Mouse (Mus musculus): ENCODE measurements around the gene Fstl5. TPM values are rescaled to one million over a fixed set of nuclear protein-coding genes. Genes with fewer than 3 reads are reported as not detected.
A peak's percentile ranks its signal among the peaks of the same experiment; 100 is the strongest.

The Fstl5 gene
- total RNA-seq (2021): not detected
- long read RNA-seq, experiment 1: 0 reads
- long read RNA-seq, experiment 2, partial matches to known transcripts: 0 of 1 reads
- long read RNA-seq, experiment 2, other reads (novel, unspliced or antisense): 1 of 1 reads

DNA sequence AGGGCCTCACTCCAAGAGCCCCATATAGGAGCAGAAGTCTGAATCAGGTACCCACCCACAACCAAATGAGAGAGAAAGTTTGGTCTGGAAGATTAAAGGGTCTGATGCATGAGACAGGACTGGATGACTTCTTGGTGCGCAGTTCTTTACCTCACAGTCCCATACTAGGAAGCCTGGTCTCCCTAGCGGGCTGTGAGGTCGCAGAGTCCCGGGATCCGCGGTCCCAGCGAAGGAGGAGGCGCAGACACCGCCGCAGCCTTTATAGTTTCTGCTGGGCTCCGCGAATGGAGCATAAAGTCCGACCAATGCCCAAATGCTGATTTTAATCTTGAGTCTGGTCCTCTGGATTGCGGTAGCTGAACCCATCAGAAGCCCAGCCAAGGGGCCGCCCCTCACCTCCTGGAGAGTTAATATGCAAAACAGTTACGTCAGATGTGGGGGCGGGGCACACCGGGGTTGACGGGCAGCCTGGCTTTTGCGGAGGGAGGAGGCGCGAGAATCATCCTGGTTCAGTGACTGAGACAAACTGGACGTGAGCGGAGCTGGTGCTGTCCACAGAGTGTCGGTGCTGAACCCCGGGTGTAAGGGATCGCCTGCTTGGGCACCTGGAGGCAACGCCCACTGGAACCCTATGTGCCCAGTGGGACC, at the start of gene Fstl5:
Gene Fstl5 (plus strand): TSS at position 211 of the 648 bp plus-strand sequence.
- intact Hi-C loops (cut with DNase I): no loop called here
- DNase-seq: peak; percentile 32 to 61

DNA sequence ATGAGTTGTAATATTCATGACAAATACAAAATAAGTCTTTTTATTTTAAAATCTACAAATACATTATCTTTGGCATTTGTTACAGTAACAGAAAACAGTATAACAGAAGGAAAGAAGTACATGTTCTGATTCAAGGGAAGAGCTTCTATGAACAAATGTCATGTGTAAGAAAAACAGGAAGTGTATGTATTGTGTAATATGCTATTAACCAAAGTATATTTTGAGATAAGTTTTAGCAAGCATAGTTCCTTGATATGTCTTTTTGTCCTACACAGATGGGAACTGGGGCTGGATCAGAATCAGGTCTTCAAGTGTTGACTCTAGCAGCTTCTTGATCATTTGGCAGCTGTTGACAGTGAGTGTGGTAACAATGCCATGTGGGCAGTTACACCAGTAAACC, 48.5 kb upstream of the Fstl5 start:
- DNase-seq: no peak
- intact Hi-C loops (cut with DNase I): no loop called here

DNA sequence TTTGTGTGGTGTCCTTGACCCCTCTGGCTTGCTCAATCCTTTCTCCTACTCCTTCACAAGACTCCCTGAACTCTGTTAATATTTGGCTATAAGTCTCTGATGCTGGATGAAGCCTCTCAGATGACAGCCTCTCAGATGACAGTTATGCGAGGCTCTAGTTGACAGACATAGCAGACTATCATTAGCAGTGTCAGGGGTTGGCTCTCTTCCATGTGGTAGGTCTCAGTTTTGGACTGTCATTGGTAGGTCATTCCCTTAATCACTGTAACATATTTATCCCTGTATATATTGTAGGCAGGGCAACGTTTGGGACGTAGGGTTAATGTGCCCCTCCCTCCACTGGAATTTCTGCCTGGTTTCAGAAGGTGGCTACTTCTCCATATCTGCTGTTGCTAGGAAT, 22.9 kb upstream of the Fstl5 start:
- intact Hi-C loops (cut with DNase I): no loop called here
- DNase-seq: no peak

DNA sequence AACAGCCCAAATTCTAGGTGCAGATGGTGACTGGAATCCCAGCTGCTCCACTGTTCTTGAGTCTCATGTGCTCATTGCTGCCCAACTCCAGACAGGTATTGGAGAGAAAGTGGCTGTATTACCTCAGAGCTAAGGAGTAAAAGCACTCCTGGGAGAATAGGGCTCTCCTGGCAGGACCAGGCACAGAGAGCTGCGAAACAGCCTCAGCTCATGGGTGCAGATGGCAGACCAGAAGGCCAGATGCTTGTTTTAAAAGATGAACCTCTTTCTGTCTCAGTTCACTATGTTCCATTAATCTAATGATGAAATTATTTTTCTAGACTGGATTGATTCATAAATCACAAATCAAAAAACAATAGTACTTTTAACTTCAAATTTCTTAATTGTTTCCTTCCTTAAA, 12.1 kb upstream of the Fstl5 start:
- intact Hi-C loops (cut with DNase I): no loop called here
- no peak for DNase-seq

DNA sequence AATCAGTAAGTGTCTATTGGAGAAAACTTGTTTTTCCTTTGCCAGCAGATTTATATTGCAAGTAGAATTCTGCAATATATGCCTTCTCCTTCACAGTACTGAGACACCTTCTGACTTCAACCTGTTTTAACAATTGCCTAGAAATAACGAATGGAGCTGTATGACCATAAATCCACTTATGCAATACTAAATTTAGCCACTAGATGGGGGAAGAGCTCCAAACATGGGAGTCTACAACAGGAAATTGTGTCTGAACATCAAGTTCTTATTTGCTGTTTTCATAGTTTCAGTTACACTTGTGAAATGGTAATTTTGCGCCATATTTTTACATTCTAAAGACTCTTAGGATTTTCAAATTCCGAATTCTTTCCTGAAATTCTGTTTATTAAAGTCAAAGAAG, 6.2 kb upstream of the Fstl5 start:
- DNase-seq: peak in 1 of 2 experiments; percentile 30
- intact Hi-C loops (cut with DNase I): no loop called here

DNA sequence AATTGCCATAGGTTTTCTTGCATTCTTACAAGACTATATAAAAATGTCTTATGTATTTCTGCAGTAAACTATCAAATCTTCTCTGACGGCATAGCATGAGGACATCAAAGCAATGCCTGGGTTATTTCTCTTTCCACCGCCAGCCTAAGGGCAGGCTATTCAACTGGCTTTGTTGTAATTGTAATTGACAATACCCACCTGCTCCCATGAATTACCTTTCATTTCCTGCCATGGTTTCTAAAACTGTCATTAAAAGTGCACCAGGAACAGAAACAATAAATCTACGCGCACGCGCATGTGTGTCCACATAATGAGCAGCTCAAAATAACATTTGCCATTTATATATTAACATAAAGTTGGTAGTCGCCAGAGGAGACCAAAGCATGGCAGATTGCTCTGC, 1.2 kb upstream of the Fstl5 start:
- intact Hi-C loops (cut with DNase I): no loop called here
- DNase-seq: no peak

DNA sequence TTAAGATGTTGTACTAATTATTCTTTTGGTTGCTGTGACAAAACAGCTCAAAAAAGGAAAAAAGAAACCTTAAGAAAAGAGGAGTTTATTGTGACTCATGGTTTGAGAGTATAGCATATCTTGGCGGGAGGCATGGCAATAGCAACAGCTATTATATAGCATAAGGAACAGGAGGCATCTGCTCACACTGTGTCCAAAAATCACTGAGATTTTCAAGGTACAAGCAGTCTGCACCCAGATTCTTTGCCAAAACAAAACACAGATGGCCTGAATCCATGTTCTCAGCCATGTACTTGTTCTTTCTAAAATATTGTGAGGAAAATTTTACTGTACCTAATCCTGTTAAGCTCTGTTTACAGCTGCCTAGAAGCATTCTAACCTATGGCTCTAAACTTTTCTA, 66.4 kb downstream of the Fstl5 start:
- no peak for DNase-seq
- intact Hi-C loops (cut with DNase I): no loop called here

DNA sequence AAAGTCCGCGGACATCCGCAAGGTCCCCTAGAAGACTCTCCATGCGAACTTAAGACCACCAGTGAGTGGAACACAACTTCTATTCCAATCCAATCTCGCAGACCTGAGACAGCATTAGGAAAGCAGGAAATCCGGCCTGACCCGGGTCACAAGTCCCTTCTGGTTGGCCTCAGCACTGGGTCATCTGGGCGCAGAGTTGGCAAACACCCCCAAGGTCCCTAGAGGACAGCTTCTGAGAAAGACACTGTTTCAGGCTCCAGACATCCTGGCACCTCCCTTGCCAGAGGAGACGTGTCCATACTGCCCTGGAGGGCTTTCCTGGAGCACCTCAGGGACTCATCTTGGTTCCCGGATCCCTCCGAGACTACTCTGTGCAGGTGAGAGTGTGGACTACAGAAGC, 73.8 kb downstream of the Fstl5 start:
- intact Hi-C loops (cut with DNase I): no loop called here
- DNase-seq: no peak

DNA sequence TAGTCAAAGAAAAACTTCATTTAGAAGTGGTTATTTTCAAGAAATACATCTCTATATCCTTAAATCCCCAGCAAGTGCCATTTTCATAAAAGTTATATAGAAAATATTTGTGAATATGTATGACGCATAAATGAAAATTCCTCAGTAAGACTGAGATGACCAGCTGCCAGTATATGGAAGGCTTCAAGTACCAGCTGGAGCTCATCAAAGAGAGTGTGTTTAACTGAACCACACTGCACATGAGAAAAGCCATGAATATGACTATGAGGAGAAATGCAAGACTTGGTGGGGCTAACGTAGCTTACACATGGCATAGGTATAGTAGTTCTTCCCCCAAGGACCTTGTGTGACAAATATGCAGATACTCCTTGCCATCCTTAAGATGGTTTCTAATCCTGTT, 164.8 kb downstream of the Fstl5 start:
- DNase-seq: no peak
- intact Hi-C loops (cut with DNase I): no loop called here

DNA sequence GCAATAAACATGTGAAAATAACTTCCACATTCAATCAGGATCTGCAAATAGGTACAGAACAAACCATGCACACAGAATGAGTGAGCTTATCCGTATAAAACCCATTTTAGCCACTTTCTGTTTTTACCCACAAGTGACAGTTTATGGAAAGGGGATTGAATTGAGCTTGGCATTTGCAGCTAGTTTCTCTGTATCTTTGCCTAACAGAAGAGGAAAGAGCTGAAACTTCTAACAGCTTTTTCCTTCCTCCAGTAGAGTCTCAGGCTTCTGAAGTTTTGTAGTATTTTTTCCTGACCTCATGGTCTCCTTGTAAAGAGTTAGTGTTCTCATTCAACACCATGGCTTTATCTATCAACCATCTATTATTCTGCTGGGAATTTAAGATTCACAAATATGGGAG, 177.3 kb downstream of the Fstl5 start:
- intact Hi-C loops (cut with DNase I): no loop called here
- DNase-seq: no peak

DNA sequence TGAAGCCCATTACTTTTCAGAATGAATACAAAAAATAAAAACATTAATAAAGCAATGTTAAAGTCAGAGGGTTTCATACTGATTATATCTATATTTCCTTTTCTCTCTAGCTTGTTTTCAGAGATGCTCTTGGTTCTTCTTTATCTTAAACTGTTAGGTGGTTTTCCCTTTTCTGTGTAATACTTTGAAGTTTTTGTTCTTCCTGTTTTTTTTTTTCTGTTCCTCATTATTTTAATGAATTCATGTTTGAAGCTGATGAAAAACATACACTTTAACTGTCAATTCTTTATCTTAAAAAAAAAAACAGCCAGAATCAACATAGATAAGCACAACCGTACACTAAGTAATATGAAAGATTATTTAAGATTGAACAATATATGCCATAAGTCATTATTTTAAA, 218.9 kb downstream of the Fstl5 start:
- no peak for DNase-seq
- intact Hi-C loops (cut with DNase I): no loop called here

DNA sequence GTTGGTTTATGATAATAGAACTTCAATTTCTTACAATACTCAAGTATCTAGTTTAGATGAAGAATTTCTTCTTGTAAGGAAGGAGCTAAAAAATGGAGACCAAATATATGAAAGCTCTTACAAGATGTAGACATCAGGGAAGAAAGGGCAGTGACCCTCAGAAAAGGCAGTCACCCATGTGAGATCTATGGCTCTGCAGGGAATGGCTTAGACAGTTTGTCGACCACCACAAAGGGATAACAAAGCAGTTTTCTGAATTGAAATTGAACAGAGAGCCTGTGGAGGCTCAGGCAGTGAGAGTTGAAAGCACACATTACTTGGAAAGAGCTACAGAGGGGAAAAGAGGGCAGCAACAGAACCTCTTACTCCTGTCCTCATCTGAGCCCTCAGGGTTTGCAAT, 220.3 kb downstream of the Fstl5 start:
- intact Hi-C loops (cut with DNase I): no loop called here
- no peak for DNase-seq

DNA sequence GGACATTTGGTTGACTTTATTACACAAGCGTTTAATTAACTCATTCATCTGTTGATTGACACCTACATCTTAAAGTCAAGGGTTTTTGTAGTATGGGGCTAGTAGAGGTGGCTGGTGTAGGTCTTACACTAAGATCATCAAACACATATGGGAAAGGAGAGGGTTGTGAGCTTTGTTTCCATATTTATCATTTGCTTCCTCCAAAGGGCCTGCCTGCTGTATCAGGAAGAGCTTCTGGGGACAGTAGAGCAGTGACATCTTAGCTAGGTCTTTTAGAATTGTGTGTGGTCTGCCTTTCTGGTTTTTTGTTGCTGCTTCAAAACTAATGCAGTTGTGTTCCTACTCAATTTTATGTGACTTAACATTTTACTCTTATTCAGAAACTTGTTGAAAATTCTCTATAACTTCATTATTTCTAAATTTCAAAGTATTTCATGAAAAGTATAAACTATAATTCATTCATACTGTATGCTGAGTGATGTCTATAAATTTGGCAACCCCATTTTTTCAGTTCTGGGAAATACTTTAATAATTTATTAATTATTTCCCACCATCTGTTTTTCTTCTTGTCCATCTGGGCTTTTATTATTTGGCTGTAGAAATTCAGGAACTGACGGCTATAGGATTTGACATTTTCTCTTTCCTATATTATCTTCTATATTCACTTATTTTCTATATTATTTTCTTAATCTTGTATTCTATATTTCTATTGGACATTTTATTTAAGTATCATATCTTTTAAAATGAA, 227.1 kb downstream of the Fstl5 start:
- DNase-seq: no peak
- intact Hi-C loops (cut with DNase I): no loop called here

DNA sequence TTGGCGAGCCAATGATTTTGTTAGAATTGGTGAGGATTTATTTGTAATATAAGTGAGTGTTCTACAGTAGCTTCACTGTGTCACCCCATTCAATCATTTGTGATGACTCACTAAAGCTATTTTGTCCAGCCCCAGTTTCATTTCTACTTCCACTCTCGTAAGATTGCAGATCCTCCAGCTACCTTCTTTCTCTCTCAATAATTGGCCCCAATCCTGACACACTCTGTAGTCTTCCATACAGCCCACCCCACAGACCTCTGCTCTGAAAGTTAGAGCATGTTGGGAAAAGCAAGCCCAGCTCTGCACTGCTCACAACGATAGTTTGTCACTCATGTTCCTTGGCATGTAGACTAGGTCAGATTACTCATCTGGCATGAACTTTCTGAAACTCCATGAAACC, 242.9 kb downstream of the Fstl5 start:
- no peak for DNase-seq
- intact Hi-C loops (cut with DNase I): no loop called here

DNA sequence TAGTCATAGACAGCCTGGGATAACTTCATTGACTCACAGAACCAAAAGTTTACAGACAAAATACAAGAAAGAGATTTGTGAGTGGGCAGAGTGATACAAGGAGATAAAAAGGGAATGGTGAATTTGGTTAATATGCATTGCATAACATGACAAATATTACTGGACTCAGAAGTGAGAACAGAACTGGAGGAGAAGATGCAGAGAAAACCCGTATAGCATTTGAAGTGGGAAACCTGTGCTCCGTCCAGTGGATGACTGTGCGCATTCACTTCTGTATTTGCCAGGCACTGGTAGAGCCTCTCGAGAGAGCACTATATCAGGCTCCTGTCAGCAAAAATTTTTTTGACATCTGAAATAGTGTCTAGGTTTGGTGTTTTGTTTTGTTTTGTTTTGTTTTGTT, 245.5 kb downstream of the Fstl5 start:
- intact Hi-C loops (cut with DNase I): no loop called here
- no peak for DNase-seq

DNA sequence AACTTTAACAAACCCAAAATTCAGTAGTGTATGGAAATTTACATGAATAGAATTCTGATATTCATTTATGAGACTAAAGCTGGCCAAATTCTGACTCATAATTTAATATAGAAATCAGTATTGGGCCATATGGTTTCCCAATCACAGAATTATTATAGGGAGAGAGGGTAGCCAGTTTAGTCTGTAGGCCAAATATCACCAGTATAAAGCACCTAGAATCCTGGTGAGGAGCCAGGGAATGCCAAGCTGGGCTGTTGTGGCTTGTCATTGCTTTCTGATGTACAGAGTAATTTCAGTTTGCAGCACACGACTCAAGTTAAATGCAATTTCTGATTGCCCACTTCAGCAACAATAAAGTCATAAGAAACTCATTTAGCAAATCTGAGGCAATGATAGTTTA, 248.4 kb downstream of the Fstl5 start:
- DNase-seq: no peak
- intact Hi-C loops (cut with DNase I): no loop called here

DNA sequence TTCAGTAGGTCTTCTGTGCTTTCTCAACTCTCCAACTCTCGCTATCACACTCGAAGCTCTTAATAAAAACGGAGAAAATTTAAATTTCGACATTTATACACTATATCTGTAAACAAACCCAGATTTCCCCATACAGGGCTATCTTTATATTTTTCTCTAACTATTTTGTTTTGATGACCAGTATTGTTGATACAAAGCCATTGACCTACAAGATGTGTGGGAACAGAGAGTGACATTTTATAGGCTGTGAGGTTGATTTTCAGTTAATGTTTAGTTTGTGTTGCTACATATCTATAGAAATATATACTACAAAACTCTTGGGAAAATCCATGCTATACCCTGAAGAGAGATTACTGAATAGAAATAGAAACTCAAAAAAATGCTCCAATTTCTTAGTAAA, 262.9 kb downstream of the Fstl5 start:
- intact Hi-C loops (cut with DNase I): no loop called here
- DNase-seq: no peak

DNA sequence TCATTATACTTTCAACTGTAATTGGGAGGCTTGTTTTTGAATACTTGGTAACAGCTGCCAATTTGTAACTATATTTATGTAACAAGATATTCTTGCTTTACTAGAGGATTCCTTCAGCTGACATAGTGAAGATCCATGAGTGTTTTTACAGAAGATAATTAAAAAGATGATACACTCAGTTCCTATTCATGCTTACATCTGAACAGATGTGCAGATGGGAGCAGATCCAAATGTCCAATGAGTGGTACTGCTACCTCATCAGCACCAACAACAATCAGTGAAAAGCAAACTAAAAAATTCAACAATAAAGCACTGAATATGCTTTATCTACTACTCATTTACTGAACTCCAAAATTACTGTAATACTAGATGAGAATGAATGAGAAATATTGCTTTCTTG, 292.9 kb downstream of the Fstl5 start:
- DNase-seq: no peak
- intact Hi-C loops (cut with DNase I): no loop called here

DNA sequence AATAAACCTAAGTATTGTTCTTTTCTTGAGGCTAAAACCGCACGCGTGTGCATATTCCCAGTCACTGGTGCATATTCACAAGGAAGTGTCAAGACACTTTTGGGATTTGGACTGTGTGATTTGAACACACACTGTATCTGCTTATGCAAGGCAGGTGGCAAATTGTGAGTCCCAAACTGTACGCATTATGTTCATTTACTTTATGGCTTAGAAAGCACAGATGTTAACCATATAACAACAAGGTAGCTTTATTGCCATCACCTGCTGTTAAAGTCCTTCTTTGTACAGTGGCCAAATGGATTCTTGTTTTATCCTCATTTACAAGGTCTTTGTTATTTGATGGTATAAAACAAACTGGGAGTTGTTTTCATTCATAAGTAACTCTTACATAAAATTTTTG, 295.8 kb downstream of the Fstl5 start:
- intact Hi-C loops (cut with DNase I): no loop called here
- DNase-seq: no peak

DNA sequence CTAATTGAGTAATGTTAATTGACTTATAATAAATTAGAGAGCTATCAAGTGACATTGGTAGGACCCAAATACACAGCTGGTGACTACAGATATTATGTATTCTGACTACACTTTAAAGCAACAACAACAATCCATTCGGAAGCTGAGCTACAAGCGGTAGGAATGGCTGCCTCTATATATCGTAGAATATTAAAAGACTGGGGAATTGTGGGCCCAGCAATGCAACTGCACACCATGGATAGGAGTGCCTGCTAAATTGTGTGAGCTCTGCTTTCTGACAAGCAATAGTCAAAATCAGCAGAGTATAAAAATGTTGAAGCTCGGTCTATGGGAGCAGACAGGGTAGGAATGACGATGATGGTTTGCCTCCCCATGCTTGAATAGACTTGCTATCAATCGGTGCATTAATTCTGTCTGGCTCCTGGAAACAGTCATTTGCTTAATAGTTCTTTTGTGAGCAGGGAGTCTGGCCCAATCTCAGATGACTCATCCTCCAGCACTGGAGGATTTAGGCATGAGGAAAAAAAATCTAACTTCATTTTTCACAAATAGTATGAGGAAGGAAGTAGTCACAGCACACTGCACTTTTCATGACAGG, 354.8 kb downstream of the Fstl5 start:
- intact Hi-C loops (cut with DNase I): no loop called here

DNA sequence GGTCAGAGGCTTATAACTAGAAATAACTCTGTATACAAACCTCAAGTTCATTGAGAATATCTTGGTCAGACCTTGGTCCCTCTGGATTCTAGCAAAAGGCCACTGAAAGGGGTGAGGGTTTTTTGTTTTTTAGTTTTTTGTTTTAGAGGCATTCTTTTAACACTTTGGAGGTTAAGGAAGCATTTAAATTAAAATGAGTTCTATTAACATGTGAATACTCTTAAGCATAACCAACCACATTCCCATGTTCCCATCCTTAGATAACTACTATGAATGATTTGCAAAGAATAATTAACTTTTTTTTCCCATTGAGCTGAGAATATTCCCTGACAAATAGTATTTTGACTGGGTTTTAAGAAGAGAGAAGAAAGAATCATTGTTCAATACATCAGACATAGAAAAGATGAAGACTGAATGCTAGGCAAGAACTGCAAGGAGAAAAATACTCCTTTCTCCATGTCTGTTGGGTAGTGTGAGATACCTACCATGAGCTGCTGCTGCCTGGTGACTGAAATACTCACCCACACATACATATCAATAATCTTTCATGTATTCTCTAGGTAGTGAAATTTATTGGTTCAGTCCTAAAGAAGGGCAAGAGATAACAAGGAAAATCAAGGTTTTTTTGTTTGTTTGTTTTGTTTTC, 393.3 kb downstream of the Fstl5 start:
- no peak for DNase-seq
- intact Hi-C loops (cut with DNase I): no loop called here

More for the DNA sequence above, 354.8 kb downstream of the Fstl5 start:
- no peak for DNase-seq
